Mouse (Mus musculus) small intestine, adult 2 months (tissue): ENCODE results near the gene Vps8. TPM values are rescaled to one million over a fixed set of nuclear protein-coding genes. Genes with fewer than 3 reads are reported as not detected.

ENCODE experiments used
- H3K27ac ChIP-seq: fragments of 200-500 bp; 2 replicates; pipeline ENCODE4 v1.5.1; 2012; ENCODE audit warnings: low read depth, low read length, control low read depth, inconsistent platforms; ENCODE audit not compliant: insufficient read depth
- H3K27me3 ChIP-seq: fragments of 200-500 bp; 2 replicates; pipeline ENCODE4 v1.6.1; 2012; ENCODE audit warnings: mild to moderate bottlenecking, moderate library complexity, low read length, inconsistent platforms; ENCODE audit not compliant: control insufficient read depth, insufficient read depth
- H3K36me3 ChIP-seq: fragments of 200-500 bp; 2 replicates; pipeline ENCODE4 v1.6.1; 2012; ENCODE audit warnings: mild to moderate bottlenecking, low read length, control low read depth, inconsistent platforms; ENCODE audit not compliant: control insufficient read depth, insufficient read depth
- H3K4me1 ChIP-seq: fragments of 200-500 bp; 2 replicates; pipeline ENCODE4 v1.6.1; 2012; ENCODE audit warnings: low read length, inconsistent platforms, mixed read lengths; ENCODE audit not compliant: control insufficient read depth, insufficient read depth, insufficient read length
- H3K4me3 ChIP-seq: fragments of 200-500 bp; 2 replicates; pipeline ENCODE4 v1.5.1; 2012; ENCODE audit warnings: low read depth, mild to moderate bottlenecking, control low read depth, inconsistent platforms, low read length, moderate library complexity
- CTCF ChIP-seq: fragments of 200-500 bp; IDR thresholded peaks from 2 replicates; pipeline ENCODE4 v1.5.1; 2012; ENCODE audit warnings: low read depth, mild to moderate bottlenecking, control low read depth, inconsistent platforms, low read length, moderate library complexity, mixed read lengths; ENCODE audit not compliant: insufficient replicate concordance, insufficient read length; ENCODE audit errors: extremely low read depth
- POLR2A ChIP-seq: fragments of 200-500 bp; IDR thresholded peaks from 2 replicates; pipeline ENCODE4 v1.6.1; 2012; ENCODE audit warnings: low read depth, mild to moderate bottlenecking, control low read depth, inconsistent platforms, low read length, moderate library complexity
- WGBS: fragments of 180-500 bp; shearing (Covaris S2); methylation state at CpG from one replicate; pipeline ENCODE4 v1.1.7; 2018; 5-methylcytosine and 5-hydroxymethylcytosine counted together
- polyA plus RNA-seq: library from polyadenylated mRNA; depleted of rRNA; stranded (reverse); fragments of >200 nt; gene quantifications from 2 replicates; pipeline ENCODE4 v1.2.3, GENCODE M21; 2012

Gene Vps8
- polyA plus RNA-seq, 1 experiment, result 8.8 TPM

GRCm38 (mm10) chr16:21478376-21478775, 55.5 kb downstream of the Vps8 start:
- Histone ChIP-seq H3K27me3 (no peaks in the 10 kb centered on the region), H3K36me3 (peaks cover 5% of the 10 kb centered on the region; the same call in 1 of the 2 replicates), H3K4me1 (no peaks in the 10 kb centered on the region), H3K4me3 (no peak overlapping the region), H3K27ac (no peak overlapping the region)
- TF ChIP-seq CTCF, result no peak
- no peak for TF ChIP-seq POLR2A
- WGBS, result 62% methylated on average over 9 of the region's 9 CpGs

- H3K27ac ChIP-seq, result no peak overlapping the region
- H3K4me3 ChIP-seq, result no peak overlapping the region
- H3K27me3 ChIP-seq, result no peaks in the 10 kb centered on the region
- 97% methylated on average over 5 of the region's 5 CpGs for WGBS
- H3K4me1 ChIP-seq, result no peaks in the 10 kb centered on the region
- TF ChIP-seq POLR2A, result no peak
- TF ChIP-seq CTCF, result no peak
- no peaks in the 10 kb centered on the region; the same call in 1 of the 2 replicates for H3K36me3 ChIP-seq
These were observed 60.9 kb downstream of the Vps8 start for GRCm38 (mm10) chr16:21483803-21484202.

GRCm38 (mm10) chr16:21485716-21486115, 62.8 kb downstream of the Vps8 start:
- Histone ChIP-seq H3K36me3 (no peaks in the 10 kb centered on the region), H3K27ac (no peak overlapping the region), H3K4me3 (no peak overlapping the region), H3K4me1 (no peaks in the 10 kb centered on the region), H3K27me3 (no peaks in the 10 kb centered on the region)
- WGBS, result 67% methylated on average over 5 of the region's 5 CpGs
- TF ChIP-seq POLR2A (no peak), CTCF (no peak)

- Histone ChIP-seq H3K27me3 (no peaks in the 10 kb centered on the region), H3K4me1 (no peaks in the 10 kb centered on the region), H3K36me3 (no peaks in the 10 kb centered on the region), H3K4me3 (no peak overlapping the region), H3K27ac (no peak overlapping the region)
- no peak for TF ChIP-seq POLR2A
- TF ChIP-seq CTCF, result peak; percentile 79; the same call in 1 of the 2 replicates
- WGBS, result 50% methylated on average over 4 of the region's 4 CpGs
These were observed 65.5 kb downstream of the Vps8 start for GRCm38 (mm10) chr16:21488413-21488812.

GRCm38 (mm10) chr16:21492346-21492745, 69.4 kb downstream of the Vps8 start:
- TF ChIP-seq POLR2A (no peak), CTCF (no peak)
- H3K27me3 ChIP-seq, result no peaks in the 10 kb centered on the region
- WGBS, result 82% methylated on average over 5 of the region's 5 CpGs
- H3K4me1 ChIP-seq, result no peaks in the 10 kb centered on the region
- no peak overlapping the region for H3K27ac ChIP-seq
- no peak overlapping the region for H3K4me3 ChIP-seq
- H3K36me3 ChIP-seq, result peaks cover 3% of the 10 kb centered on the region; the same call in 1 of the 2 replicates

GRCm38 (mm10) chr16:21492894-21493293, 70.0 kb downstream of the Vps8 start:
- no peak for TF ChIP-seq POLR2A
- no peak for TF ChIP-seq CTCF

GRCm38 (mm10) chr16:21494681-21495080, 71.8 kb downstream of the Vps8 start:
- H3K27me3 ChIP-seq, result no peaks in the 10 kb centered on the region
- WGBS, result 93% methylated on average over 6 of the region's 6 CpGs
- TF ChIP-seq CTCF (no peak), POLR2A (no peak)
- H3K27ac ChIP-seq, result no peak overlapping the region
- H3K4me3 ChIP-seq, result no peak overlapping the region
- H3K4me1 ChIP-seq, result no peaks in the 10 kb centered on the region
- H3K36me3 ChIP-seq, result peaks cover 3% of the 10 kb centered on the region; the same call in 1 of the 2 replicates

More at GRCm38 (mm10) chr16:21492894-21493293, 70.0 kb downstream of the Vps8 start:
- Histone ChIP-seq H3K4me1 (no peaks in the 10 kb centered on the region), H3K27me3 (no peaks in the 10 kb centered on the region), H3K4me3 (no peak overlapping the region), H3K27ac (no peak overlapping the region), H3K36me3 (peaks cover 3% of the 10 kb centered on the region; the same call in 1 of the 2 replicates)
- 78% methylated on average over 2 of the region's 2 CpGs for WGBS
